Mouse (Mus musculus) lung, postnatal 14 days (tissue): ENCODE measurements around the gene Alk.

Experiments used
- DNase-seq: peaks from one replicate; pipeline ENCODE4 v3.0.0; 2021

The Alk gene

GRCm38 (mm10) chr17:72604610-72604980, at the start of gene Alk:
Gene Alk, minus strand, starts transcription at chr17:72604627.
- DNase-seq: peak; percentile 65

DNA sequence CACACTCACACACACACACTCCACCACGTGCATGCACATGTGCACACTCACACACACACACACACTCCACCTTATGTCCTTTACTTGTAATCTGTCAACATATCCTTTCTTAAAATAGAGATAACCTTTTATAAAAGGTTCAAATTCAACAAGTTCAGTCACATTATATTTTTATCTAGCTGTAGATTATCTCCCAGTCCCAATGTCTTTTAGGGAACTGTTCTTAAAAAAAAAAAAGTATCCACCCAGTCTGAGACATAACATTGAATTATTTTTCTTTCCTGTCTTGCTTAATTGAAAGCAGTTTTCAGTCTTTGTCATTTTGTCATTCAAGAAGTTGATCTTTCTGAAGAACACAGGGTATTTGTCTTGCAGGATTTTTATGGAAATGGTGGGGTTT, 48.4 kb upstream of the Alk start:
- no peak for DNase-seq

DNA sequence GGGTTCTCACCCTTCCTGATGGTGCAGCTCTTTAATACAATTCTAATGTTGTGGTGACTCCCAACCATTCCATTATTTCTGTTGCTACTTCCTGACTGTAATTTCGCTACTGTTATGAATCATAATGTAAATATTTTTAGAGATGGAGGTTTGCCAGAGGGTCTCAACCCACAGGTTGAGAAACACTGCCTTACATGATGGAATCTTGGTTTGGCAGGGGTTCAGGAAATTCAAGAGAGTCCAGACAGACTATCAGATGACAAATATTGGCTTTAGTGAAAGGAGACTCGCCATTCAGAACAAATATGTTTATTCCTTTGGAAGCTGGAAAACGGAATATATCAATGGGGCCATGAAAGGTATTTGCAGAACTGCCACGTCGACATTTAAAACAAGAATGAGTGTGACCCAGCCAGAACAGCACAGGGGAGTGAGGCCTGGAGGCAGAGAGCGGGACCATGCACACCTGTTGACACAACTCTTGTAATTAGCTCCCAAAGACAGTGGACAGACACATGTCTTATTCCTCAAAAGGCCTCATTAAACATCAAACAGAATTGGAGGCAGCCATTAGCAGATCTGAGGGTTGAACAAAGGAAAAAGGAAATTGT, 44.3 kb upstream of the Alk start:
- DNase-seq: no peak

DNA sequence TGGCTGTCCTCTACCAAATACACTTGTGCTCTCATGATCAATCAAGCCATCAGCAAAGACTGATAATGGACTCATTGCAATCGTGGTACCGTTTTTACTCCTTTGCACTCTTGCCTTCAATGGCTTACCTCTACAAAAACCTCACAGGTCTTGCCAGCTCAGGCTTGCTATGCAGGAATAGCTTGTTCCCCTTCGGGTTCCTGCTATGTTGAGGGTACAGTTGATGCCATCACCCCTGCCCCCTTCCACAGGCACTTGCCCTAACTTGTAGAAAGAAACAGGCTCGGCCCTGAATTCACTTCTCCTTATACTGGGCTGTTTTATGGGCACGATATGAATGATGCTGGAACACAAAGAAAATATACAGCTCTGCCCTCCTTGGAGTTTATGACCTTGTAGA, 41.7 kb upstream of the Alk start:
- DNase-seq: no peak

DNA sequence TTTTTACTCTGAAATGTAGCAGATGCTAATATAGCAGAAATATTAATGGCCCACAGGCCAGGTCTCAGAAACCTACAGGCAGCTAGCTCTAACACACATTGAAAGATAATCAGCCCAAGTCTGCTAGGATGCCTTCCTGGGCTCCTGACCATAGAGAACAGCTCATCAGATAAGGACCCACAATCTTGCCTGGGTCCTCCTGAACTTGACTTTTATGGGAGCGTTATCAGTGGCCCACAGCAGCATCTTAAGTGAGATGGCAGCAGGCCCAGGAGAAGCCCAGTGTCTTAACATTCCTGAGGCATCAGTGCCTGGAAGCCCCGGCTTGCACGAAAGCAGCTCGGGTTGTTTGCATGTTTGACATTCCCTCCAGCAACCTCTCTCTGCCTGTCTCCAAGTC, 35.7 kb upstream of the Alk start:
- no peak for DNase-seq

DNA sequence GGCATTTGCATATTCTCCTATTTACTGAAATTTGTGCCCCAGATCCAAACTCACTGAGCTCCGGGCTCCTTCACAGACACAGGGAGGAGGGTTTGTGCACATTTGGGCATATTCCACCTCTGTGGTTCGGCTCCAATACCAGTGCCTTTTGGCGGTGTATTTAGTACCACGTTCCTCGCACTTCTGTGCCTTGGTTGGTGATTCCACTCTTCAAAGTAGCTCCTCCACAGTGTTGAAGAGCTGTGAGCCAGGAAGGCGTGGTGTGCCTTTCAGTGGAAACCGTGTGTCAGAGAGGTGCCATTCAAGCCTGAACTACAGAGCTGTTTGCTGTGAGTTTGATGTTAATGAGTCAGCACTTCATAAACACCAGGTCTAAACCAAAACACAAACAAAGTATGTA, 35.0 kb upstream of the Alk start:
- DNase-seq: no peak

DNA sequence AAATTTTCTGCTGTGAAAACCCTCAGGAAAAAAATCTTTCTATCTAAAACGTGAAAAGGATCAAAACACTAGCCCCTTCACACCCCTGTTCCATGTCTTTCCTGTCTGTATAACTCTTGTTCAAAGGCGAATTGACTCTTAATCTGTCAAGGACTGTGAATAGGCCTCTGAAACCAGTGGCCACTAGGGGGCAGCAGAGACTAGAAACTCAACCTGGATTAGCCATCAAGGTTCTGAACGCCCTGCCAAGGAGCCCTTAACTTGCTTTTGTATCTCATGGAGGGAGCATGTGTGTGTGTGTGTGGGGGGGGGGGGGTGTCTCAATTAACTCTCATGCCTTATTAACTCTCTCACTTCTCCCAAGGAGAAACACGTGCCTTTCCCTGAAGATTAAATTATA, 1.8 kb upstream of the Alk start:
- DNase-seq: peak; percentile 87

- no peak for DNase-seq
These were observed 379 bp downstream of the Alk start for GRCm38 (mm10) chr17:72603886-72604609.

DNA sequence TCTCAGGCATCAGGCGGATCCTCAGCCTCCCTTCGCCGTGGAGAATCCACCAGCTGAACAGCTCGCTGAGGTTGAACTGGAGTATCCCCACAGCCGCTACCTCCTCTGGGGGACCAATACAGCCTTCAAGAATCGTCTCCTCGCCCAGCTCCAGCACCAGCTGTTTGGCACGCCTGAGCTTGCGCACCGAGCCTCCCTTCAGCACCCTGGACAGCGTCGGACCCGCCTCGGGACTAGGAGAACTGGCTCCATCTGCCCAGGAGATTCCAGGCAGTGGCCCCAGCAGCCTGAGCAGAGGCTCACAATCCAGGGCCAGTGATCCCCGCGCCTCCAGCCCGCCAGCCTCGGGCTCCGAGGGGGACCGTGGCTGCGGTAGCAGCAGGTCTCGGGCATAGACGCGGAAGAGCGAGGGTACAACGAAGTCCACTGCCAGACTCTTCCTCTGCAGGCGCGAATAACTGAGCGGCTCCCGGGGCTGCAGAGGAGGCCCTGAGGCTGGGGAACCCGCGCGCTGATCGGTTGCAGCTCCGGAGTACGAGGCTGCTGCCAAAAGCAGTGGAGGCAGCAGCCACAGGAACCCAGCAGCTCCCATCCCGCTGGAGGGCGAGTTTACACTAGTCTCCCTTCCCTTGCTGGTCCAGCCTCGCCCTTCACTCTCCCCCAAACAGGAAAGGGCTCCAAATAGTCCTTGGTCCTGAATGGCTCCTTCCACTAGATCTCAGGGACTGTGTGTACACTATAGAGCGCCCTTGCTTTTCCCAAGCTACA, 1.1 kb downstream of the Alk start:
- DNase-seq: peak; percentile 82

DNA sequence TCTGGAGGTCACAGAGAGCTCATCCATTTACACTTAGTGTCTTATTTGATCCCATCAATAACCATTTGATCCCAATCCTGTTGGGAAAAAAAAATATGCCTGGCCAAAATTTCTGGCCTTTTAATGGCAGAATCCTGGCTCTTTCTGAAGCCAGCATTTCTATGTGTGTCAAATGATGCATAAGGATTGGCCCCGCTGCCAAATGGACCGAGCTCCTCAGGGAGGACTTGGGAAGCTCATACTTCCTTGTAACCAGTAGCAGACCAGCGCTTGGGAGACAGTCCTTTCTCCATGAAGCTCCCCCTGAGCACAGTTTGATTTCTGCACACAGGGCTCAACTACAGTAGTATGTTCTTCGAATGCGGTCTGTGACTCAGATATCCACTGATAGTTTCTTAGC, 3.6 kb downstream of the Alk start:
- DNase-seq: no peak

GRCm38 (mm10) chr17:72587671-72588070, 16.8 kb downstream of the Alk start:
- no peak for DNase-seq

GRCm38 (mm10) chr17:72580142-72580541, 24.3 kb downstream of the Alk start:
- no peak for DNase-seq

DNA sequence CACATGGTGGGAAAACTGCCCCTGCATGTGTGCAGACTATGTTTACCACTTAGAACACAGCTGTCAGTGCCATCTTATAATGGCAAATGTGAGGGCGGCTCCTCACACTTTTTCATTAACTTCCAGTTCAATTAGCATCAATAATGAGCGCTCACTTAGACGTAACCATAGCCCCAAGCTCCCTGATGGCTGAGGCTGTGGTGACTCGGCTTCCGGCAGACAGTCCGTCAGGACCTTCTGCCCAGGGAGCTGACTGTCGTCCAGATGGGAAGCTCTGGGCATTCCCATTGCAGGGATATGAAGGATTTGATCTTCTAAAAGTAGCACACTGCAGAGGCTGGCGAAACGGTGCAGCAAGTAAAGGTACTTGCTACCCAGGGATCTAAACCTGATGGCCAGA, 25.1 kb downstream of the Alk start:
- no peak for DNase-seq

DNA sequence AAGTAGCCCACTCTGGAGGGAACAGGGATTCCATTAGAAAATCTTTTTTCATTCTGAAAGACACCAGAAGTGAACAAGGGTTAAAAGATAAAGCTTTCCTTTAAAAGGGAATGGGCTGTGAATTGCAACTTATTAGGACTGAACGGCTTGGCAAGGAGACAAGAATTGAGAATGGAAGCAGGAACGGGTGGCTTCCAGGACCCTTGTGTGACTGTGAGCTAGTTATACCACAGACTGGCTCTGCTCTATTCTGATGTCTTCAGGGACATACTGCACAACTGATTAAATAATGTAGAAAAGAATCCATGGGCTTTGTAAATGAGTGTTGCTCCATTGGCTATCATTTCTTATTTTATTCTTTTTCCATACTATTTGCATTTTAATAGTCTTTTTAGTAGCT, 33.0 kb downstream of the Alk start:
- no peak for DNase-seq

DNA sequence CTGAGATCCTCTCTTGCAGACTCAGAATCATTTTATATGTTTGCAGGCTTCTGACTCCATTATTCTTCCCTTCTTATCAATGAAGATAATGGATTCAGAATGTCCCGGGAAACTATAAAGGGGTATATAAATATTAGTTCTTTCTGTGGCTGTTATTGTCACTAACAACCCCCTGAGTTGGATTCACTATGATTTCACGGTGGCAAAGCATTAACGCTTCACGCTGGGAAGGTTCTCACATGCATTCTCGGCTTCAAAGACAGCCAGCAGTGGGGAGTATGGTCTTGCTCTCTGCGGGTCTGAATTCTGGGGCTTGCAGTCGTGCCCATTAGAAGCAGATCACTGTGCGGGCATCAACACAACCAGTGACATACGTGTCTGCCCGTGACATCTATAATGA, 34.9 kb downstream of the Alk start:
- no peak for DNase-seq

GRCm38 (mm10) chr17:72563423-72563822, 41.0 kb downstream of the Alk start:
- DNase-seq: no peak

GRCm38 (mm10) chr17:72561471-72561870, 43.0 kb downstream of the Alk start:
- DNase-seq: no peak

GRCm38 (mm10) chr17:72560771-72561170, 43.7 kb downstream of the Alk start:
- DNase-seq: no peak

DNA sequence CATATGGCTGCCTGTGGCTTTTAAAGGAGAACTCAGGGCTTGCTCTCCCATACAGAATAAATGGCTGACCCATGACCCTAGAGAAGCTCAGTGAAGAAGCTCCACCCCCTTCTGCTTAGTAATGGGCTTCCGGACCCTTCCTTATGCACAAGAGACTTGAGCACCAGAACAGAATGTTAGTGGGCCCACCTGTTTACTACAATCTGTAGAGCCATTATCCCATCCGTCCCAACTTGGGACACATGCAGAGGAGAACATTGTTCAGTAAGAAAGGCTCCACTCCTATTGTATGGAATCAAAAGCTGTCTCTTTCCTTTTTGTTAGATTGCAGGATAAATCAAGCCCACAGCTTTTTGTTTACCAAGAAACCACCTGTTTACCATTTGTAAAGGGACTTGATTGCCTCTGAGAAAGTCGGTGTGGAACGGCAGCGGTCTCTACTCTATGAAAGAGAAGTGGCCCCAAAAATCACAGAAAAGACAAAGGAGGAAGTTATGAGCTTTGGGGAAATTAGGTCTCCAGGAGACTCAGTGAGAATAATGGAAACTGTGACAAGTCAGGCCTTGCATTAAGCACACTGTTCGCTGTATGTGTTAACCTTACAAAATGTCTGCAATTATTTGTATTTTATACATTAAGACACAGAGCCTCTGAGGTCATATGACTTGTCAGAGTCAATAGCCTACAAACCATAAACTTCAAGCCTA, 47.2 kb downstream of the Alk start:
- no peak for DNase-seq

GRCm38 (mm10) chr17:72546274-72546673, 58.2 kb downstream of the Alk start:
- DNase-seq: no peak

GRCm38 (mm10) chr17:72535304-72535703, 69.1 kb downstream of the Alk start:
- no peak for DNase-seq

DNA sequence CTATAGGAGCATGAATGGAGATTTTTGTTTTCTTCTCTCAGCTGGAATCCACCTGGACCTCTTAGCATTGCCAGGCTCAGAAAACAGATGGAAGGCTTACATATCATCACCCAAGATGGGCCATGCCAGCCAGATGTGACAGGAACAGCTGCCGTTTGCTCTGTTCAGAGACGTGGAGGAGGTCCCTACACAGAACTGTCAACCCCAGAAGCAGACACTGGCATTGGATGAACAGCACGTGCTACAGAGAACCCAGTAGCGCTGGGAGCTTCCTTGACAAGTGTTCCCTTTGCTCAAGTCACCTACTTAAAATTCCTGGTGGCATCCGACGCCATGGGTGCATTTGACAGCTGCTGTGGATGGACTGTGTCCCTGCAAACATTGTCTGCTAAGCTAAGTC, 72.2 kb downstream of the Alk start:
- no peak for DNase-seq

- DNase-seq: no peak
These were observed 75.9 kb downstream of the Alk start for GRCm38 (mm10) chr17:72528481-72528880.

GRCm38 (mm10) chr17:72527481-72527880, 76.9 kb downstream of the Alk start:
- DNase-seq: no peak
